ENCODE assay signal across 14 mouse cellular contexts in the genomic region with DNA sequence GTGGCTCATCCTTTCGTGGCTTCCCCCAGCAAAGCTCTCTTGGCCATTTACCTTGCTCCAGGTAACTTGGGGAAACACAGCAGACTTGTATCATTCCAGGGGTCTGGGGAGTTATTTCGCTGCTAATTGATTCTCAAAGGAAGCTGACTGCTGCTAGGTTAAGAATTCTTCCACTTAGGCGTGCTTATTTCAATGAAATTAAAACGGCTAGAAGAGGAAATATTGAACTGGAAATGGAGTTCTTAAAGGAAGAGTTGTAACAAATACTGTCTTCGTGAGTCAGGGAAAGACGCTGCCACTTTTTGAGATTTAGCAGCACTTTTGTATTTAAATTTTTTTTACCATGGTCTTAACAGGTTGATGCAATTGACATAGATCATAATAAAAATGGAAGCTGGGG.
DNase-seq lines count a peak whose midpoint lies in the region; ATAC-seq lines count a peak whose summit lies in the region.
"Had no signal": no experiment of that assay in that cellular context is flagged by ENCODE, and none has a peak within 500 bp of the region (broad histone marks: within the 10 kb centered on the region; RNA-seq: fewer than 3 reads in every experiment).

No protein-coding gene starts in this region.

- no peak overlapping the region for H3K4me3 ChIP-seq in heart, embryonic 16.5 days (ENCODE audit: low read length)
- H3K4me3 ChIP-seq in forebrain, embryonic 12.5 days (replicated peaks) = no peak overlapping the region
- H3K4me3 ChIP-seq in hindbrain, embryonic 16.5 days (ENCODE audit: low read length) = no peak overlapping the region
- no peak overlapping the region for H3K4me3 ChIP-seq in midbrain, embryonic 16.5 days (ENCODE audit: low read depth, low read length)
- H3K4me3 ChIP-seq: left cerebral cortex, adult 2 months had no signal

- no peak overlapping the region for H3K27ac ChIP-seq in heart, embryonic 16.5 days (ENCODE audit: low read length)
- H3K27ac ChIP-seq in forebrain, embryonic 12.5 days = no peak overlapping the region
- no peak overlapping the region for H3K27ac ChIP-seq in hindbrain, embryonic 16.5 days (ENCODE audit: low read depth, low read length)
- H3K27ac ChIP-seq in midbrain, embryonic 16.5 days (ENCODE audit: low read length) = no peak overlapping the region
- H3K27ac ChIP-seq: left cerebral cortex, adult 2 months had no signal

- H3K9me3 ChIP-seq in heart, embryonic 16.5 days (replicated peaks; ENCODE audit: control insufficient read depth, low read length) = no peaks in the 10 kb centered on the region
- no peaks in the 10 kb centered on the region for H3K9me3 ChIP-seq in forebrain, embryonic 12.5 days
- H3K9me3 ChIP-seq in hindbrain, embryonic 16.5 days (ENCODE audit: control insufficient read depth, low read length) = no peaks in the 10 kb centered on the region
- H3K9me3 ChIP-seq in midbrain, embryonic 16.5 days (replicated peaks; ENCODE audit: control insufficient read depth, low read length, poor library complexity, severe bottlenecking) = no peaks in the 10 kb centered on the region

- H3K4me1 ChIP-seq in heart, embryonic 16.5 days (ENCODE audit: control insufficient read depth, insufficient read depth, low read length) = peaks cover 12% of the 10 kb centered on the region
- H3K4me1 ChIP-seq in forebrain, embryonic 12.5 days = peaks cover 25% of the 10 kb centered on the region
- peaks cover 16% of the 10 kb centered on the region for H3K4me1 ChIP-seq in hindbrain, embryonic 16.5 days (ENCODE audit: control insufficient read depth, insufficient read depth, low read depth, low read length)
- H3K4me1 ChIP-seq in midbrain, embryonic 16.5 days (ENCODE audit: control insufficient read depth, insufficient read depth, low read length) = peaks cover 30% of the 10 kb centered on the region

- peak overlapping the region; percentile 13; the same call in 1 of the 2 replicates for H3K4me2 ChIP-seq in heart, embryonic 16.5 days (ENCODE audit: low read depth, low read length)
- H3K4me2 ChIP-seq in forebrain, embryonic 12.5 days = peak overlapping the region; percentile 39
- H3K4me2 ChIP-seq in hindbrain, embryonic 16.5 days (ENCODE audit: low read length) = peak overlapping the region; percentile 42
- peak overlapping the region; percentile 34 for H3K4me2 ChIP-seq in midbrain, embryonic 16.5 days (ENCODE audit: low read length)

- peaks cover 4% of the 10 kb centered on the region for H3K27me3 ChIP-seq in heart, embryonic 16.5 days (ENCODE audit: control insufficient read depth, insufficient read depth, low read length)
- 0 out of 2 replicates have a peak, but pooled peaks cover 12% of the 10 kb centered on the region for H3K27me3 ChIP-seq in forebrain, embryonic 12.5 days
- H3K27me3 ChIP-seq in hindbrain, embryonic 16.5 days (replicated peaks; ENCODE audit: control insufficient read depth, insufficient read depth, low read length) = no peaks in the 10 kb centered on the region
- no peaks in the 10 kb centered on the region; the same call in 1 of the 2 replicates for H3K27me3 ChIP-seq in midbrain, embryonic 16.5 days (ENCODE audit: control insufficient read depth, insufficient read depth, low read depth, low read length)

- intact Hi-C loops in heart, postnatal 14 days (cut with DNase I) = no loop called here
- intact Hi-C loops in left cerebral cortex, postnatal 4 days (cut with DNase I) = no loop called here

- no peaks in the 10 kb centered on the region for H3K36me3 ChIP-seq in heart, embryonic 16.5 days (ENCODE audit: control insufficient read depth, insufficient read depth)
- H3K36me3 ChIP-seq in forebrain, embryonic 12.5 days (replicated peaks) = no peaks in the 10 kb centered on the region
- no peaks in the 10 kb centered on the region for H3K36me3 ChIP-seq in hindbrain, embryonic 16.5 days (ENCODE audit: control insufficient read depth, insufficient read depth, low read length)
- no peaks in the 10 kb centered on the region for H3K36me3 ChIP-seq in midbrain, embryonic 16.5 days (ENCODE audit: control insufficient read depth, insufficient read depth, low read length)

- H3K9ac ChIP-seq in heart, embryonic 16.5 days (ENCODE audit: low read length) = no peak overlapping the region
- no peak overlapping the region for H3K9ac ChIP-seq in forebrain, embryonic 12.5 days
- H3K9ac ChIP-seq in hindbrain, embryonic 16.5 days (ENCODE audit: low read depth, low read length) = no peak overlapping the region
- H3K9ac ChIP-seq in midbrain, embryonic 16.5 days (ENCODE audit: low read depth, low read length) = no peak overlapping the region; the same call in 1 of the 2 replicates
- H3K9ac ChIP-seq: liver, postnatal 0 days had no signal

- WGBS in heart, embryonic 16.5 days = 57% methylated on average over 6 of the region's 6 CpGs
- 25% methylated on average over 6 of the region's 6 CpGs for WGBS in forebrain, embryonic 12.5 days
- 34% methylated on average over 6 of the region's 6 CpGs for WGBS in hindbrain, embryonic 16.5 days
- 22% methylated on average over 6 of the region's 6 CpGs for WGBS in midbrain, embryonic 16.5 days

- no peak for ATAC-seq in heart, embryonic 16.5 days (replicated peaks; ENCODE audit: extremely low read depth, insufficient read depth, low FRiP score)
- no peak for ATAC-seq in forebrain, embryonic 12.5 days (ENCODE audit: low FRiP score)
- ATAC-seq in hindbrain, embryonic 16.5 days = no peak
- ATAC-seq in midbrain, embryonic 16.5 days = no peak

- DNase-seq in heart, postnatal 14 days = no peak
- DNase-seq in left cerebral cortex, adult 9 months (ENCODE audit: low spot score in 2 of 2) = no peak
- no peak for DNase-seq in left cerebral cortex, postnatal 4 days
- no peak for DNase-seq in layer of hippocampus, adult 9-10 months (ENCODE audit: low spot score)
- DNase-seq: cerebellum, postnatal 14 days; kidney, postnatal 14 days; liver, postnatal 0 days; right cerebral cortex, postnatal 4 days; thymus, postnatal 4 days had no signal
